Mouse (Mus musculus) megakaryocyte, embryonic 14.5 days (primary cell): Measurements from ENCODE around the gene Cd79b.

ENCODE experiments used
- FLI1 ChIP-seq: IDR thresholded peaks from 2 replicates; pipeline ENCODE4 v1.6.1; 2012; ENCODE audit warnings: low read length, inconsistent platforms, mixed read lengths
- GATA1 ChIP-seq: IDR thresholded peaks from 3 replicates; pipeline ENCODE4 v1.6.1; 2012; ENCODE audit warnings: mixed read lengths, low read length, inconsistent platforms, borderline replicate concordance

- TF ChIP-seq GATA1 (no peak), FLI1 (no peak)
Observed at GRCm38 (mm10) chr11:106351941-106352340, 37.4 kb upstream of the Cd79b start.
